Mouse (Mus musculus) liver, postnatal 0 days (tissue): ENCODE data around the gene Caprin2. TPM values are rescaled to one million over a fixed set of nuclear protein-coding genes. Genes with fewer than 3 reads are reported as not detected.
"Not testable (repeated sequence)": the region's sequence is repeated elsewhere in the genome, so short reads cannot be mapped to it uniquely, and the experiment has no call there.

ENCODE experiments used
- ATAC-seq: fragments of 200-750 bp; cut with Nextera tagmentation; 2 replicates; pipeline ENCODE4 v1.8.0; 2017; ENCODE audit warnings: mild to moderate bottlenecking, moderate library complexity
- DNase-seq: peaks from one replicate; pipeline ENCODE4 v3.0.0-alpha.2; 2016
- H3K27ac ChIP-seq: fragments of 300-500 bp; sonication (generic); 2 replicates; pipeline ENCODE4 v1.5.1; 2014; ENCODE audit warnings: antibody characterized with exemption, moderate library complexity, mild to moderate bottlenecking, low read depth
- H3K27me3 ChIP-seq: fragments of 300-500 bp; sonication (generic); 2 replicates; pipeline ENCODE4 v1.6.1; 2014; ENCODE audit warnings: low read length, control low read depth, mixed read lengths; ENCODE audit not compliant: insufficient read depth
- H3K36me3 ChIP-seq: fragments of 300-500 bp; sonication (generic); replicated peaks from 2 replicates; pipeline ENCODE4 v1.6.1; 2014; ENCODE audit warnings: mild to moderate bottlenecking, control low read depth, low read length, moderate library complexity, mixed read lengths; ENCODE audit not compliant: insufficient read depth
- H3K4me1 ChIP-seq: fragments of 300-500 bp; sonication (generic); 2 replicates; pipeline ENCODE4 v1.6.1; 2014; ENCODE audit warnings: antibody characterized with exemption, mild to moderate bottlenecking, control low read depth; ENCODE audit not compliant: insufficient read depth
- H3K4me2 ChIP-seq: fragments of 300-500 bp; sonication (generic); 2 replicates; pipeline ENCODE4 v1.6.1; 2014; ENCODE audit warnings: low read depth, mild to moderate bottlenecking, low read length, moderate library complexity, mixed read lengths
- H3K4me3 ChIP-seq: fragments of 300-500 bp; sonication (generic); 2 replicates; pipeline ENCODE4 v1.5.1; 2014; ENCODE audit warnings: low read depth, low read length
- H3K9ac ChIP-seq: fragments of 300-500 bp; sonication (generic); replicated peaks from 2 replicates; pipeline ENCODE4 v1.6.1; 2014; ENCODE audit warnings: mild to moderate bottlenecking, moderate library complexity
- H3K9me3 ChIP-seq: fragments of 300-500 bp; sonication (generic); 2 replicates; pipeline ENCODE4 v1.6.1; 2016; ENCODE audit warnings: mild to moderate bottlenecking, control low read depth, low read length, mixed read lengths
- CTCF ChIP-seq: sonication (generic); IDR thresholded peaks from 2 replicates; pipeline ENCODE4 v1.5.1; 2016; ENCODE audit warnings: antibody characterized with exemption, low read depth
- EP300 ChIP-seq: IDR thresholded peaks from 2 replicates; pipeline ENCODE4 v1.6.1; 2016; ENCODE audit warnings: antibody characterized with exemption, low read depth, mild to moderate bottlenecking
- WGBS: fragments of 180-500 bp; shearing (Covaris S2); extraction: QIAGEN DNeasy Blood & Tissue Kit; methylation state at CpG from one replicate; pipeline ENCODE4 v1.1.7; 2014; ENCODE audit not compliant: insufficient replicate concordance; 5-methylcytosine and 5-hydroxymethylcytosine counted together
- polyA plus RNA-seq: library from polyadenylated mRNA; unstranded; fragments of >200 nt; fragmentation: Nextera tagmentation; extraction: Ambion mirVana; gene quantifications from 2 replicates; pipeline ENCODE4 v1.2.1, GENCODE M21; 2015

Gene Caprin2
- polyA plus RNA-seq, 1 experiment from 2014 or later, result 2.7 TPM

DNA sequence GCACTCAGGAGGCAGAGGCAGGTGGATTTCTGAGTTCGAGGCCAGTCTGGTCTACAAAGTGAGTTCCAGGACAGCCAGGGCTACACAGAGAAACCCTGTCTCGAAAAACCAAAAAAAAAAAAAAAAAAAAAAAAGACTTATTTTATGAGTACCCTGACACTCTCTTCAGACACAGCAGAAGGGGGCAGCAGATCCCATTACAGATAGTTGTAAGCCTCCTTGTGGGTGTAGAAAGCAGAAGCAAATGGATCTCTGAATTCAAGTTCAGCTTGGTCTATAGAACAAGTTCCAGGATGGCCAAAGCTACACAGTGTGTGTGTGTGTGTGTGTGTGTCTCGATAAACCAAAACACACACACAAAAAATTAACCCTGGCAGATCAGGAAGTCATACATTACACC lies 44.3 kb upstream of the Caprin2 start:
- H3K4me2 ChIP-seq, DNase-seq, H3K27me3 ChIP-seq, H3K4me1 ChIP-seq, H3K9ac ChIP-seq, H3K27ac ChIP-seq, ATAC-seq, H3K4me3 ChIP-seq, H3K36me3 ChIP-seq, H3K9me3 ChIP-seq: not testable (repeated sequence)
- WGBS, result 52% methylated on average over 2 of the region's 3 CpGs
- peak; percentile 24; the same call in 1 of the 2 replicates for TF ChIP-seq CTCF

GRCm38 (mm10) chr6:148937693-148938092 lies 41.7 kb upstream of the Caprin2 start:
- Histone ChIP-seq H3K4me1 (peaks cover 10% of the 10 kb centered on the region), H3K9ac (no peak overlapping the region), H3K27me3 (no peaks in the 10 kb centered on the region), H3K4me2 (no peak overlapping the region), H3K4me3 (no peak overlapping the region), H3K27ac (no peak overlapping the region), H3K9me3 (no peaks in the 10 kb centered on the region), H3K36me3 (no peaks in the 10 kb centered on the region)
- no peak for TF ChIP-seq CTCF
- no peak for TF ChIP-seq EP300
- no peak for DNase-seq
- no peak for ATAC-seq
- WGBS, result 48% methylated on average over 1 of the region's 1 CpGs

GRCm38 (mm10) chr6:148934961-148935590 lies 39.0 kb upstream of the Caprin2 start:
- no peak overlapping the region for H3K9ac ChIP-seq
- TF ChIP-seq EP300, result no peak
- TF ChIP-seq CTCF, result no peak
- no peak for ATAC-seq
- H3K36me3 ChIP-seq, result peaks cover 12% of the 10 kb centered on the region
- no peaks in the 10 kb centered on the region for H3K27me3 ChIP-seq
- H3K4me1 ChIP-seq, result peaks cover 8% of the 10 kb centered on the region; the same call in 1 of the 2 replicates
- no peaks in the 10 kb centered on the region for H3K9me3 ChIP-seq
- no peak overlapping the region for H3K4me3 ChIP-seq
- no peak for DNase-seq
- H3K4me2 ChIP-seq, result no peak overlapping the region
- 49% methylated on average over 3 of the region's 3 CpGs for WGBS
- H3K27ac ChIP-seq, result no peak overlapping the region

GRCm38 (mm10) chr6:148931281-148931680 lies 35.2 kb upstream of the Caprin2 start:
- Histone ChIP-seq H3K4me2 (no peak overlapping the region), H3K27ac (no peak overlapping the region), H3K27me3 (no peaks in the 10 kb centered on the region), H3K4me1 (peaks cover 8% of the 10 kb centered on the region; the same call in 1 of the 2 replicates), H3K9me3 (no peaks in the 10 kb centered on the region), H3K4me3 (no peak overlapping the region), H3K9ac (no peak overlapping the region), H3K36me3 (peaks cover 31% of the 10 kb centered on the region)
- no peak for TF ChIP-seq EP300
- TF ChIP-seq CTCF, result peak; percentile 42
- ATAC-seq (no peak), DNase-seq (peak; percentile 41)
- WGBS, result 78% methylated on average over 6 of the region's 6 CpGs

- Histone ChIP-seq H3K36me3 (peaks cover 3% of the 10 kb centered on the region), H3K4me3 (no peak overlapping the region), H3K27me3 (no peaks in the 10 kb centered on the region), H3K9ac (no peak overlapping the region), H3K9me3 (no peaks in the 10 kb centered on the region), H3K4me2 (no peak overlapping the region), H3K27ac (no peak overlapping the region), H3K4me1 (0 out of 2 replicates have a peak, but pooled peaks cover 3% of the 10 kb centered on the region)
- no peak for DNase-seq
- no peak for ATAC-seq
- TF ChIP-seq CTCF (no peak), EP300 (no peak)
Measured at GRCm38 (mm10) chr6:148918841-148919398, 22.9 kb upstream of the Caprin2 start.

GRCm38 (mm10) chr6:148917672-148918071 lies 21.6 kb upstream of the Caprin2 start:
- DNase-seq, result no peak
- peak; percentile 81 for ATAC-seq
- TF ChIP-seq CTCF (no peak), EP300 (0 out of 2 replicates have a peak, but pooled peaks have one; percentile 13)
- no peaks in the 10 kb centered on the region for H3K27me3 ChIP-seq
- no peaks in the 10 kb centered on the region; the same call in 1 of the 2 replicates for H3K36me3 ChIP-seq
- H3K9me3 ChIP-seq, result no peaks in the 10 kb centered on the region
- H3K4me1 ChIP-seq, result 0 out of 2 replicates have a peak, but pooled peaks cover 3% of the 10 kb centered on the region
- H3K4me3 ChIP-seq, result no peak overlapping the region
- no peak overlapping the region for H3K27ac ChIP-seq
- WGBS, result 64% methylated on average over 1 of the region's 1 CpGs
- no peak overlapping the region for H3K9ac ChIP-seq
- no peak overlapping the region for H3K4me2 ChIP-seq
